Mouse (Mus musculus) embryonic facial prominence, embryonic 15.5 days (tissue): ENCODE results near the gene Dusp15. TPM values are rescaled to one million over a fixed set of nuclear protein-coding genes. Genes with fewer than 3 reads are reported as not detected.

ENCODE experiments used
- ATAC-seq: fragments of 200-750 bp; cut with Nextera tagmentation; 2 replicates; pipeline ENCODE4 v1.8.0; 2017; ENCODE audit warnings: low read depth, moderate TSS enrichment; ENCODE audit not compliant: insufficient number of reproducible peaks, low FRiP score, low TSS enrichment
- H3K27ac ChIP-seq: fragments of 300-500 bp; sonication (generic); replicated peaks from 2 replicates; pipeline ENCODE4 v1.5.1; 2015; ENCODE audit warnings: mild to moderate bottlenecking, inconsistent platforms
- H3K27me3 ChIP-seq: fragments of 300-500 bp; sonication (generic); 2 replicates; pipeline ENCODE4 v1.6.1; 2015; ENCODE audit warnings: inconsistent platforms
- H3K36me3 ChIP-seq: fragments of 300-500 bp; sonication (generic); 2 replicates; pipeline ENCODE4 v1.6.1; 2015; ENCODE audit warnings: mild to moderate bottlenecking, inconsistent platforms
- H3K4me1 ChIP-seq: fragments of 300-500 bp; sonication (generic); 2 replicates; pipeline ENCODE4 v1.6.1; 2015; ENCODE audit warnings: inconsistent platforms
- H3K4me2 ChIP-seq: fragments of 300-500 bp; sonication (generic); replicated peaks from 2 replicates; pipeline ENCODE4 v1.6.1; 2015; ENCODE audit warnings: mild to moderate bottlenecking, inconsistent platforms
- H3K4me3 ChIP-seq: fragments of 300-500 bp; sonication (generic); replicated peaks from 2 replicates; pipeline ENCODE4 v1.5.1; 2015; ENCODE audit warnings: mild to moderate bottlenecking, inconsistent platforms
- H3K9ac ChIP-seq: fragments of 300-500 bp; sonication (generic); 2 replicates; pipeline ENCODE4 v1.6.1; 2015; ENCODE audit warnings: inconsistent platforms
- H3K9me3 ChIP-seq: fragments of 300-500 bp; sonication (generic); replicated peaks from 2 replicates; pipeline ENCODE4 v1.6.1; 2016; ENCODE audit warnings: inconsistent platforms
- WGBS: fragments of 180-500 bp; shearing (Covaris S2); methylation state at CpG from one replicate; pipeline ENCODE4 v1.1.7; 2015; 5-methylcytosine and 5-hydroxymethylcytosine counted together
- polyA plus RNA-seq: library from polyadenylated mRNA; unstranded; fragments of >200 nt; fragmentation: Nextera tagmentation; extraction: Ambion mirVana; gene quantifications from 2 replicates; pipeline ENCODE4 v1.2.1, GENCODE M21; 2015

The Dusp15 gene
- polyA plus RNA-seq, 1 experiment from 2014 or later, result 0.53 TPM

DNA sequence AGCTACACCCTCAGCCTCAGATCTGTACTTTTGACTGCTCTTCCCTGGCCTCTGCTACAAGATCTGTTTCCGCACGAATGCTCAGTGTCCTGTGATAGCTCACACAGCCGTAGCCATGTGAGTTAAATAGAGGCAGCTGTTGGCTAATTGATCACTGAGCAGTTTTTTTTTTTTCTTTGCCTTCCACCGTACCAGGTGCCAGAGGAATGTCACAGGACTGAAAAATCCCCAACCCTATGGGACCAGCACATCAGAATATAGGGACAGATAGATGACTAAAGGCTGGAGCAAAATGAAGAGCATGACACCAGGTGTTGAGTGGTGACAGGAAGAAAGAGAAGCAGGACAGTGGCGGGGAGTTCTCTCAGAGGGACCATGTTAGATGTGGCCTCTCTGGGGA is 35.4 kb downstream of the Dusp15 start:
- no peak overlapping the region for H3K9ac ChIP-seq
- peaks cover 11% of the 10 kb centered on the region for H3K4me1 ChIP-seq
- H3K27me3 ChIP-seq, result peaks cover 45% of the 10 kb centered on the region
- WGBS, result 37% methylated on average over 5 of the region's 5 CpGs
- H3K9me3 ChIP-seq, result no peaks in the 10 kb centered on the region
- H3K4me2 ChIP-seq, result no peak overlapping the region
- ATAC-seq, result no peak
- no peak overlapping the region for H3K27ac ChIP-seq
- H3K4me3 ChIP-seq, result no peak overlapping the region
- H3K36me3 ChIP-seq, result no peaks in the 10 kb centered on the region

DNA sequence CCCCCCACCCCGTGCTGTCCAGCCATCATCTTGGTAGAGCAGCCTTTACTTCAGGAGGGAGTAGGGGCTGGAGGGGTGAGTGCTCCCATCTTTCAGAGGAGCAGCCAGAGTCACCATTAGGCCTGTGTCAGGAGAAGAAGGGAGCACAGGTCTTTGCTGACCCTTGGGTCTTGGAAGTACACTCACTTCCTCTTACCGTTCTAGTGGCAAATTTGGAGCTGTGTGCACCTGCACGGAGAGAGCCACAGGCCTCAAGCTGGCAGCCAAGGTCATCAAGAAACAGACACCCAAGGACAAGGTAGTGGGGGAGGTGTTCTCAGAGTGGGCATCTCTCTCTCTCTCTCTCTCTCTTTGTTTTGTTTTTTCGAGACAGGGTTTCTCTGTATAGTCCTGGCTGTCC is 36.0 kb downstream of the Dusp15 start:
- H3K9ac ChIP-seq, result no peak overlapping the region
- ATAC-seq, result no peak
- no peak overlapping the region for H3K4me2 ChIP-seq
- H3K4me1 ChIP-seq, result peaks cover 13% of the 10 kb centered on the region
- no peak overlapping the region for H3K4me3 ChIP-seq
- no peaks in the 10 kb centered on the region for H3K36me3 ChIP-seq
- H3K27ac ChIP-seq, result no peak overlapping the region
- 64% methylated on average over 4 of the region's 4 CpGs for WGBS
- peaks cover 51% of the 10 kb centered on the region for H3K27me3 ChIP-seq
- no peaks in the 10 kb centered on the region for H3K9me3 ChIP-seq

DNA sequence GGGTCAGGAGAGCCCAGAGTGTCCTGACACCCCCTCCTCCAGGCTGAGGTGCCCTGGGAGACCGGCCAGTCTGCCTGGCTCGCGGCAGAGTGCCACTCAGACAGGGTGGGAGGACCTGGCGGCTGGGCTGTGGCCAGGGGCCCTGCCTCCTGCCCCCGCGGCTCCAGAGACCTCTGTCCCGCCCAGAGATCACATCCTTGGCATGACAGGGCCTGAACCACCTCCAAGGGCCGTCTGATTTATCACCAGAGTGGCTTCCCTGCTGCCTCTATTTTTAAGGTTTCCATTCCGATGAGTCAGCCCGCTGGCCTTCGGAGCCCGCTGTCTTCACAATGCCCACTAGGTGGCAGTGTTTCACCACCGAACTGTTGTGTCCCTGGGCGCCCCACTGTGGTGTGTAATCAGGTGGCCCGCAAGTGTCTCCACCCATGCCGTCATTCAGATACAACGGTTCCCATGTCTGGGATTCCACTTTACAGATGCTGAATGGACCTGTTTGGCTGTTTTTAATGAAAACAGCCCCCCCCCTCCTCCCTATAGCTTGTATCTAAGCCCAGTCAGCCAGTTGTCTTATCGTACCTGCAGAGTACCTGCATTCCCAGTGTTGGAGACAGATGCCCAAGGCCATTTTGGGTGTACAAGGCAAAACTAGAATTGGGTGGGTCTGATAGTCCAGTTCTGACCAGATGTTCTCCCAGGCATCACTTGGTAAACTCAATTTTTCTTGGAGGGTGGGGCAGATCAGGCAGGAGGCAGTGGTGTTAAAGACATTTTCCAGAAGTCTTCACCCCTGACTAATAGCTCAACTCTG is 37.0 kb downstream of the Dusp15 start:
- Histone ChIP-seq H3K4me2 (peak overlapping the region; percentile 31), H3K4me1 (peaks cover 13% of the 10 kb centered on the region), H3K9me3 (no peaks in the 10 kb centered on the region), H3K4me3 (peak overlapping the region; percentile 5; the same call in 1 of the 2 replicates), H3K9ac (no peak overlapping the region), H3K36me3 (no peaks in the 10 kb centered on the region), H3K27ac (no peak overlapping the region), H3K27me3 (peaks cover 55% of the 10 kb centered on the region)
- peak; percentile 60; the same call in 1 of the 2 replicates for ATAC-seq
- 4% methylated on average over 18 of the region's 18 CpGs for WGBS

DNA sequence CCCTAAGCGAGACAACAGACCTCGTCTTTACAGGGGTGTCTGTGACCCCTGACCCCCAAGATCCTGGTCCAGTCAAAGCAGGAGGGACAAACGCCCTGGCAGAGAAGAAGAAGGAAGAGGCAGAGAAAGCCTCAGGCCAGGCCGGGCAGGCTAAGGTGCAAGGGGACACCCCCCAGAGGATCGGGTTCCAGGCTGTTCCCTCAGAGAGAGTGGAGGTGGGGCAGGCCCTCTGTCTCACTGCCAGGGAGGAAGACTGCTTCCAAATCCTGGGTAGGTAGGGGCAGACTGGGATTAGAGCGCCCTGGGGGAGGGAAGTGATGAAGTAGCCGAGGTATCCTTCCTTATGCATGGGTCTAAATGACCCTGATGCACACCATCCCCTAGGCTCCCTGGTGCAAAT is 38.0 kb downstream of the Dusp15 start:
- no peak overlapping the region for H3K4me2 ChIP-seq
- WGBS, result 21% methylated on average over 7 of the region's 7 CpGs
- no peaks in the 10 kb centered on the region for H3K36me3 ChIP-seq
- H3K27ac ChIP-seq, result no peak overlapping the region
- H3K9me3 ChIP-seq, result no peaks in the 10 kb centered on the region
- ATAC-seq, result no peak
- H3K9ac ChIP-seq, result no peak overlapping the region
- peaks cover 55% of the 10 kb centered on the region for H3K27me3 ChIP-seq
- peaks cover 13% of the 10 kb centered on the region for H3K4me1 ChIP-seq
- no peak overlapping the region for H3K4me3 ChIP-seq

DNA sequence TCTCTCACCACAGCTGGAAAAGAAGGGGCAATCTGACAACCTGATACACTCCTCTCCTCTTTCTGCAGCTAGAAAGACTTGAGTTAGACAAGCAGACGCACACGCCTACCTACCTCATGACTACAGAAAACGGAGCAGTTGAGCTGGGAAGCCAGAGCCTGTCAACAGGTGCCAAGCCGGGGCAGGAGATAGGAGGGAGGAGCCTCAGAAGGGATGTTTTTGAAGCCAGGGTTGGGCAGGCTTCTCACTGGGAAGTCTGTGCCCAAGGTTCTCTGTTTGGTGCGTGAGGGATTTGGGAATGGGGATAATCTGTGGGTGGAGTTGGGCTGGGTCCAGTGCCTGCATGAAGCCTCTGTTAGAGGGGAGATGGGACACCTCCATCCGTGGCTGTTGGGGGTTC is 40.1 kb downstream of the Dusp15 start:
- no peak for ATAC-seq
- peaks cover 46% of the 10 kb centered on the region for H3K27me3 ChIP-seq
- WGBS, result 36% methylated on average over 6 of the region's 6 CpGs

DNA sequence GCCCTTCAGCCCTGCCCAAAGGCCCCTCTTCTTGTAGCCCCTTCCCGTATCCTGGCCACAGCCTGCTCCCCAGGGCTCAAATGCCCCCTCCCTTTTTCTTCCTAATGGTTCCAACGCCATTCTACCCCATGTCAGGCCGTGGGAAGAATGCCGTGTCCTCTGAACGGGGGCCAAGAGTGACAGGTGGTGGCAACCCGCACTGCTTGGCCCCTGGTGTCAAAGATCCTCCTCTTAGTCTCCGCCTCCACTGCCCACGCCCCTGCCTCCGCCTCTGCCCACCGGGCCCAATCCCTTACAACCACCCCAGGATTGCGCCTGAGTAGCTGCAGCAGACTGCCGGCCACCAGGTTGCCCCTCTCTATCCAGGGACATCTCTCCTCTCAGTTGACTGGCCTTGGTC is 40.5 kb downstream of the Dusp15 start, which contains the start of gene Mylk2:
Gene Mylk2, plus strand, starts transcription at position 322 of the 400 bp plus-strand sequence.
- no peaks in the 10 kb centered on the region for H3K36me3 ChIP-seq
- ATAC-seq, result no peak
- no peak within 1 kb of the TSS for H3K4me3 ChIP-seq
- H3K27me3 ChIP-seq, result peaks cover 46% of the 10 kb centered on the region
- no peak within 1 kb of the TSS for H3K4me2 ChIP-seq
- H3K27ac ChIP-seq, result no peak within 1 kb of the TSS
- no peaks in the 10 kb centered on the region for H3K9me3 ChIP-seq
- 27% methylated on average over 12 of the region's 12 CpGs for WGBS
- no peak within 1 kb of the TSS for H3K9ac ChIP-seq
- peaks cover 29% of the 10 kb centered on the region for H3K4me1 ChIP-seq

More for the DNA sequence above, 40.1 kb downstream of the Dusp15 start:
- Histone ChIP-seq H3K9ac (no peak overlapping the region), H3K4me3 (no peak overlapping the region), H3K4me2 (no peak overlapping the region), H3K36me3 (no peaks in the 10 kb centered on the region), H3K9me3 (no peaks in the 10 kb centered on the region), H3K27ac (no peak overlapping the region), H3K4me1 (peaks cover 26% of the 10 kb centered on the region)

DNA sequence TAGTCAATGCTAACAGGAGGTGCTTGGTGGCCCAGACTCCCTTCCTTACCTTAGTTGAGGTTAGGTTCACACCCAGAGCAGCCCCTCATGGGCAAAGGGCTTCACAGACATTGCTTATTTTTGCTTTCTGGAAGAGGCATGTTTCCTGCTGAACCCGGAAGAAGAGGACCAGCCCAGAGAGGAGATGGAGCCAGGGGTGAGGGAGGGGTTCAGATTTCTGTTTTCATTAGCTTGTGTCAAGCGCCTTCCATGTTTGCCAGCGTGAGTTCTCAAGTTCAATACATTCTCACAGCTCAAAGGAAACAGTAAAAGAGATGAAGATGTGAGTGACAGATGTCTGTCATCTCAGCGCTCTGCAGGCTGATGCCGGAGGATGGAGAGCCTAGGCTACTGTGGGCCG is 41.6 kb downstream of the Dusp15 start:
- WGBS, result 73% methylated on average over 6 of the region's 6 CpGs
- Histone ChIP-seq H3K9ac (no peak overlapping the region), H3K9me3 (no peaks in the 10 kb centered on the region), H3K36me3 (no peaks in the 10 kb centered on the region), H3K4me1 (peaks cover 36% of the 10 kb centered on the region), H3K27me3 (peaks cover 40% of the 10 kb centered on the region), H3K27ac (no peak overlapping the region), H3K4me3 (no peak overlapping the region), H3K4me2 (no peak overlapping the region)
- no peak for ATAC-seq

DNA sequence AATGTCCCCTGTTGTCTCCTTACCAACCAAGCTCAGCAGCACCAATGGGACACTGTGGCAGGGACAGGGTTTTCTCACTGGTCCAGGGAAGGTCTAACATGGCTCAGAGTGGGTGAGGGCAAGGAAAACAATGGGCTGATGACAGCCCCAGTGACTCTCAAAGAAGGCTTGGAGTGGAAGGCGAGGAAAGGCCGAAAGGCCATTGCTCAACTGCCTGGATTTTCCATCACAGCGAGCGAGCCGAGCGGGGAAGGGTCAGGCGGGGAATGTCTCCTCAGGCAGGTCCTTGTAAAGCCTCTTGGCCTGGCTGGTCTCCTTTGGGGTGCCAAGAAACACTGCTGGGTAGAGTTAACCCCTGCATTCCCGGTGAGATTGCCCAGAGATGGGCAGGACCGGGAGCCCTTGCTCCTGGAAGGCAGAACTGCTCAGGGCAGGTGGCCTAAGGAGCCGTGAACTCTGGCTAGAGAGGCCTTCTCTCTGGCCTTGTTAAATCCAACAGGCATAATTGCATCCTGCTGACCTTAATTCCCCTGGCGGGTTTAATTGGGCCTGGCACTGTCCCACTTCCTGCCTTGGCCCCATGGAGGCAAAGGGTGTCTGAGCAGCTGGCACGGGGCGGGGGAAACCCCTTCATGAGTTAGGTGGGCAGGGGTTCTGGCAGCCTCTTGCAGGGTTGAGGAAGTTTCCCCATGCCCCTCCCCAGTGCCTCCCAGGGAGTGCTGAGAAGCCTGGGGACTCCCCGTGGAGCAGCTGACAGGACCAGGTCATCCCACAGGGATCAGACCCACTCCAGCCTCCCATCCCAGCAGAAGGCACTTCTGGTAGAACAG is 44.2 kb downstream of the Dusp15 start:
- 45% methylated on average over 14 of the region's 14 CpGs for WGBS

DNA sequence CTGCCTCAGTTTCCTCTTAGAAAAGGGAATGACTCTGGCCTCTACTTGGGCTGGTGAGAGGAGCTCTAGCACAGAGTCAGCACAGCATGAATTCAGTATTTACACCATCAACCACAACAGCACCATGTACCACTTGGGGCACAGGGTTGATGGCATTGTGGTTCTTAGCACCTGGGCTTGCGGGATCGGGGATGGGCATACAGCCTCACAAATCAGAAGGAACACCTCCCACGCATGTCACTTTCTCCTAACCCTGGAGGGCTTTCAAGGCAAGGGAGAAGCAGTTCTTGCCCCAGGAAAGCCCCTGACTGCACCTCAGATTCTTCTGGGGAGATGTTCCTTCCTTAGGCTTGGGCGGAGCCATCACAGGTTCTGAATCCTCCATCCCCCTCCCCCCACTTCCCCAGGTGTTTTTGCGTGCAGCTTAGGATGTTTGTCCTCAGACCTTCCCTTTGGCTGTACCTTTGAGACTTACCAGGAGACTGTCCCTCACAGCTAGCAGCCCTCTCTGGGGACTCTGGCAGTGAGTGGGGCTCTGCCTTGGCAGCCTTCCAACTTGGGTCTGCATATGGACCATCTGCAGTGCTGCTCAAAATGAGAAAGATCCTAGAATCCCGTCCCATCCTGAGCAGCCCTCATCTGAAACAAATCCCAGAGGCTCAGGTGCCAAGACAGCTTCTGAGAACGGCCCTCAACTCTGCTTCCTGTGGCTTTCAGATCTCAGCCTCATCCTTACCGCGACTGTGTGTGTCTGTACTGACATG is 45.0 kb downstream of the Dusp15 start:
- Histone ChIP-seq H3K4me2 (no peak overlapping the region), H3K4me3 (no peak overlapping the region), H3K36me3 (no peaks in the 10 kb centered on the region), H3K27ac (no peak overlapping the region), H3K9ac (no peak overlapping the region), H3K4me1 (peaks cover 30% of the 10 kb centered on the region), H3K27me3 (peaks cover 14% of the 10 kb centered on the region), H3K9me3 (no peaks in the 10 kb centered on the region)
- no peak for ATAC-seq
- WGBS, result 58% methylated on average over 9 of the region's 9 CpGs

More for the DNA sequence above, 44.2 kb downstream of the Dusp15 start:
- no peak for ATAC-seq
- Histone ChIP-seq H3K4me3 (no peak overlapping the region), H3K36me3 (no peaks in the 10 kb centered on the region), H3K4me1 (peaks cover 30% of the 10 kb centered on the region), H3K27ac (no peak overlapping the region), H3K4me2 (no peak overlapping the region), H3K9me3 (no peaks in the 10 kb centered on the region), H3K27me3 (peaks cover 22% of the 10 kb centered on the region), H3K9ac (no peak overlapping the region)

DNA sequence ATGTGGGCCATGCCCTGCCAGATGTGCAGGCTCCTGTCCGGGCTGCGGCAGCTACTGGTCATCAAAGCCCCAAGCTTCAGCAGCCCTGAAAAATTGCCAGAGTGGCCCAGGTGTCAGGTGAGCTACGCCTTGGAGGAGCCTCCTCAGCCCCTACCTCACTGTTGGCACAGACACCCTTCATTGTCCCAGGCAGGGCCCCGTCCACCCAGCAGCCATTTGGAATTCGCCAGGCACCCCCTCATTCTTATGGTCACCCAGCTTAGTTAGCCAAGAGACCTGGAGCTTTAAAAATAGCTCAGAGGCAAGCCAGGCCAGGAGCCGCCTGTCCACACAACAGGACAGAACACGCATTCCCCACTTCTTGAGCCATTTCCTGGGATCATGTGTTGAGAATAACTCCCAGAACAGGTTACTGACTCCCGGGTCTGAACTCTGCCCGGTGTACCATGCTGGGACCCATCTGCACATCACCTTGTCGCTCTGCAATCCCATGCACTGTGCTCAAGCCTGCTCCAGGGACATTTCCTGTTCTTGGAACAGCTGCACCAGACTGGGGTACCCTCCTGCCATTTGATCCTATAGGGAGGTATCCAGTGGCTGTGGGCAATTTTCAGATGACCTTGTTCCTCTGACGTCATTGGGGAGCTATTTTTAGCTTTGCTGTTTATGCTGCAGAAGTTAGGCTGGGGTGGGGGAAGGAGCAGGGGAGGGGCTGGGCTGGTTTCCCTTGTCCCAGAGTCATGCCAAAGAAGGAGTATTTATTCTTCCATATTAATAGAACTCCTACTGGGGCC is 46.3 kb downstream of the Dusp15 start:
- no peak overlapping the region for H3K4me3 ChIP-seq
- H3K9ac ChIP-seq, result no peak overlapping the region
- no peak overlapping the region for H3K27ac ChIP-seq
- no peaks in the 10 kb centered on the region for H3K36me3 ChIP-seq
- peaks cover 1% of the 10 kb centered on the region for H3K27me3 ChIP-seq
- 39% methylated on average over 11 of the region's 11 CpGs for WGBS
- H3K4me2 ChIP-seq, result no peak overlapping the region
- peak; percentile 65; the same call in 1 of the 2 replicates for ATAC-seq
- no peaks in the 10 kb centered on the region for H3K9me3 ChIP-seq
- peaks cover 25% of the 10 kb centered on the region for H3K4me1 ChIP-seq
